Mouse (Mus musculus) adrenal gland, postnatal 10 days (tissue): Measurements from ENCODE around the gene Tmem60. TPM values are rescaled to one million over a fixed set of nuclear protein-coding genes. Genes with fewer than 3 reads are reported as not detected.

Experiments
- DNase-seq: peaks from one replicate; pipeline ENCODE4 v3.0.0; 2021; ENCODE audit warnings: mixed read lengths
- long read RNA-seq, 2 experiments: library from polyadenylated mRNA; stranded (forward); transcript quantifications; one replicate each; pipeline ENCODE4 v2.0.0; 2021
- total RNA-seq, 2 experiments: library from RNA; stranded (reverse); gene quantifications; 2 replicates each; pipeline ENCODE4 v1.2.3; 2021

Gene Tmem60
- 10 to 100 TPM; 22.5 to 28.2 TPM for total RNA-seq
- long read RNA-seq, experiment 1, transcript Tmem60-201 (2 exons, 1,147 nt) = major isoform, 20 of 22 reads
- long read RNA-seq, experiment 1, partial matches to known transcripts = 0 of 22 reads
- long read RNA-seq, experiment 1, other reads (novel, unspliced or antisense) = 2 of 22 reads
- long read RNA-seq, experiment 2, transcript Tmem60-201 (2 exons, 1,147 nt) = major isoform, 11 of 12 reads
- long read RNA-seq, experiment 2, partial matches to known transcripts = 0 of 12 reads
- long read RNA-seq, experiment 2, other reads (novel, unspliced or antisense) = 0 of 12 reads

DNA sequence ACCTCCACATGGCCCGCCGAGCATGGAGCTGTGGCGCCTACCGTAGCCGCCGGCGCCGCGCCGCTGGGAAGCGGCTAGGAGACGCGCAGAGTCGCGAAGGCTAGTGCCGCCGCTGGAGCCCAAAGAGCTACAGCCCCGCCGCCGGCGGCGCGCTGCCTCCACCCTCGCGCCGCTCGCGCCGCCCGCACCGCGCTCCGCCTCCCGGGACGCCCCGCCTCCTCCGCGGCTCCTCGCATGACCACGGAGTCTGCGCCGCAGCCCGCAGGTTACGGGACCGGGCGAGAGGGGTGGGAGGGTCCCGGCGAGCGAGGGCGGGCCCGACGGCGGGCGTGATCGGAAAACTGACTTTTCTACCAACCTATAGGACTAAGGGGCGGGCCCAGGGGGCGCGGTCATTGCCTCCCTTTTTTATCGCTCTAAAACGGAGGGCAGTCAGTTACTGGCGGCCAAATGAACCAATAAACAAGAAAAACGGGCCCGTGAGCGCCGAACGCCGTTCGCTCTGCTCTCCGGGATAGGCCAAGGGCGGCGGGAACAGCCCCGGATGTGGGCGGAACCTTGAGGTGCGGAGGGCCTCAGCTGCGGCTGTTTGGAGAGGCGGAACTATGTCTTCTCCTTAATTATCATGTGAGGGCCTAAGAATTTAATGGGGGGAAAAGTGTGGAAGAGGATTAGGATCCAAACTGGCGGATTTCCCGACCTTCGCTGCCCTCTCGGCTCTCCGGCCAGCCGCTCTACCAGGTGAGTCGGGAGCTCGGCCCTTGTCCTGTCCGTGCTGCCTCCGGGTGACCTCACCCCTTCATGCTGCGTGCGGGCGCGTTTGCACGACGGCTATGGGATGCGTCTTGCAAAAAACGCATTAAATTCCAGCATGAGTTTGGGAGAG, at the start of gene Tmem60, which contains the start of gene Phtf2:
Gene Tmem60 (plus strand): TSS at position 277 of the 886 bp plus-strand sequence.
Gene Phtf2 (minus strand): TSS at position 210 of the 886 bp plus-strand sequence.
- peak; percentile 99 for DNase-seq

DNA sequence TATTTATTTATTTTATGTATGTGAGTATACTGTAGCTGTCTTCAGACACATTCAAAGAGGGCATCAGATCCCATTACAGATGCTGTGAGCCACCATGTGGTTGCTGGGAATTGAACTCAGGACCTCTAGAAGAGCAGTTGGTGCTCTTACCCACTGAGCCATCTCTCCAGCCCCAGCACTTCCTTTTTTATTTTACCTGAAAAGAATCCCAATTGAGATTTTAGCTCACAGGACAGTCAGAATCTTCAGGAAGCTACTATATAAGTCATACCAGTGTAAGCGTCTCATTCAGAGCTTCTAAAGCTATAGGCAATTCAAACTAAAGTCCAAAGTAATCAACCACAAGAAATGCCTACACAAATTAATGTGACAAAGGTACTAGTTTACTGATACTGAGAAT, 47.6 kb upstream of the Tmem60 start:
- DNase-seq = no peak

DNA sequence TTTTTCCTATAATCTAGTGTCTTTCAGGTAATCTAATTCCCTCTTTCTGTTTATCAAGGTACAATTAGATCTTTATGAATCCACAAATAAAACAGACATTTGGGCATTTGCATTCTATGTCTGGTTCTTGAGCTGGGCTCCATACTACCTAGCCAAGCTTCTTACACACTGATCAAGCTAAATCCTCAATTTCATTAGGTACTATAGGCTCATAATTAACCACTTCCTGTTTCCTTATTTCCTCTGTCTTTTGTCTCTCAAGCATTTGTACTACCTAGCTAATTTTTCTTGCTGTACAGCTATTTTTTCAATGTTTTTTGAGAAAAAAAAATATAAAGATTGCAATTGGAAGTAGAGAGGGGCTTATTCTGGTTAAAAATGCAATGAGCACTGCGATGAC, 44.9 kb upstream of the Tmem60 start:
- no peak for DNase-seq

DNA sequence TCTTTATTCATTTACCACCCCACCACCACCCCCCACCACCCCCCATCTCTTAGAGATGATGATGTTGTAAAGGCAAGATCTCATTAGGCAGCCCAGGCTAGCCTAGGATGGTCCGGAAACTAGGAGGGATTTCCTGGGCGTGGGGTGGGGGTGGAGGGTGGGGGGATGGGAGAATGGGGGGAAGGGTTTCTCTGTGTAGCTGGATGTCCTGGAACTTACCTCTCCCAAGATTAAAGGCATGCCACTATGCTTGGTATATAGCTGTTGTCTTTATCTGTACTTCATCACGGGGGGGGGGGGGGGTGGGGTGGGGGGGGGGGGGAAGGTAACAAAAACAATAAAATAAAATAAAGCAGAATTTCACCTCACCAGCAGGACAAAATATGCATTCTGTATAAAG, 38.6 kb upstream of the Tmem60 start:
- no peak for DNase-seq

DNA sequence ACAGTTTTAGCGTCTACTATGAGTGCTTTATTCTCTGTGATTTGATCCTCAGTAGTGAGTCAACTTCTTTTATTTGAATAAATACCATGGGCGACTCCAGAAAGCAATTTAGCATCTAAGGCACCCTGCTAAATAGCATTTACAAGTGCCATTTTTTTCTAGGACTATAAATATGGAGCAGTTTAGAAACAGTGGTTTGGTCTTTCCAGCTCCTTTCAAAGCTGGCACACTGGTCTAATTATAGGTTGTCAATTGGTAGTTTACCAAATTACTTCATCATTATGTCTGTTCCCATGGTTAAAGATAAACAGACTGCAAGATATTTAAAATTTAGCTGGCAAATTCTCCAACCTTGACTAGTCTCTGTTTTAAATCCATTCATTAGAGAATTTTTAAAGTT, 38.2 kb upstream of the Tmem60 start:
- no peak for DNase-seq

DNA sequence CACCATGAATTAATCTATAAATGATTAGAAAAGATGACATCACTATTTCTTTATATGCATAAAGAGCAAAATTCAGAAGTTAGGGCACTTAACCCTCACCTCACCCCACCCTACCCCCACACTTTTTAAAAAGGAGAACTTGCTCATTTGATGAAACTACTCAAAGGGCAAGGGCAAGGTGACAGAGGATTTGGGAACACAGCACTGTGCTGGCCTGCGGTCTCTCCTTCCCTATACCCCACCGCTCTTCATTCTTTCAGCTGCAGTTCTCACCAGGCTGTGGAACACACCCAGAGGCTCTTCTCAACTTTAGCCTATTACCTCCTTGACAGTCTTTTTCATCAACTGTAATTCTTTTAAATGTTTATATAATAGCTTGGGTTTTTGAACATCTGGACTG, 35.0 kb upstream of the Tmem60 start:
- no peak for DNase-seq

DNA sequence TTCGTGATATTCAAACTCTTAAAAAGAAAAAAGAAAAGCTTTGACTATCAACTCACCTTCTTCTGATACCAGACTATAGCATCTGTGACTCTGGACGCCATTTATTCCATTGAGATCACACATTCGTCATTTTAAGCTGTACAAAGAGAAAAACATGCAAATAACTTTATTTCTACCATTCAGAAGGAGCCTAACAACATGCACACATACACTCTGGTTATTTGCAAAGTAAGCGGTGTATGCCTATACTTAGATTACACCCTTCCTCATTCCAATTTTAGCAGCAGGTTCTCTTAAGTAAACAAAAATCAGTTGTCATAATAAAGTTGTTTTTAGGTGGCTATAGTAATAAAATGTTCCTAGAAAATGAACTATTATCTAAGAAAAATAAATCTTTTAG, 26.9 kb upstream of the Tmem60 start:
- DNase-seq = no peak

DNA sequence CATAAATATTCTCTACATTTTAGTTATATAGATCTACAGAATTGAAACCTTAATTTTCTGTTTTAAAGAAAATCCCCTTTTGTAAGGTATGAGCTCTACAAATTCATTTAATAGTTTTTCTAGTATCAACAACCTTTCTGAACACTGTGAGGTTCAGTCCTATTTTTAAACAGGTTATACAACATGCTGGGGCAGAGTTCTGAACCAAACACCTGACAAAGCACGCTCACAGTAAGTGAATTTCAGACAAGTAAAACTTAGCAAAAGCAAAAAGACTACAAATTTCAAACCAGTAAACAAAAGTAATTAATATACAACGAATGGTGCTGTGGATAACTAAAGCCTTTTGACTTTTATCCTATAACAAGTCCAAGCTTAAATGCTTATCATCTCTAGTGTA, 23.6 kb upstream of the Tmem60 start:
- DNase-seq = no peak

DNA sequence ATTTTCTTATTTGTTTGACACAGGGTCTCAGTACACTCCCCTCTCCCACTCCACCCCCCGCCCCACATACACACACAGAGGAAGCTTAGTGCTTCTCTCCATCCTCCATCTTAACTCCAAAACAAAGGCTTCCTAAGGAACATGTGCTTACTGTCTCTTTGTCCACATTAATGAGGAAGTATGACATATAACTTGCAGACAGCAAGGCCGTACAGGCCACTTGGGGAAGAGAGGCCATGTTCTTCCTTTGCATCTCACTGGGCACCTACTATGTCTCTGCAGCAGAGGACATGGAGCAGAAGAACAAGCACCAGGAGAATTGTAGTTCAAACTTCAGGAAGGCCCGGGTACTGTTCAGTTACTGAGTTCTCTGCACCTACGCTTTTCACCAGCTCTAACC, 21.4 kb upstream of the Tmem60 start:
- no peak for DNase-seq

DNA sequence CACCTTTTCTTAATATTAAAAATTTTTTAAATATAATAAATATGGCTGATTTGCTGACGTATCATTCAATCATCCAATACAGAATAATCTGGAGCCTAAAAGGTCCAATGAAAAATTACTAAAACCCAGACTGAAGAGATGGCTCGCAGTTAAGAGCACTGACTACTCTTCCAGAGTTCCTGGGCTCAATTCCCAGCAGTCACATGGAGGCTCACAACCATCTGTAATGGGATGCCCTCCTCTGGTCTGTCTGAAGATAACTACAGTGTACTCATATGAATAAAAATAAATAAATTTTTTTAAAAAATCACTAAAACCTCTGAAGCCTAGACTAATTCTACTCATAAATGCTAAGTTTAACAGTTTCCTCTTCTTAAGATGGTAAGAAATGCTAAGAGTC, 20.1 kb upstream of the Tmem60 start:
- no peak for DNase-seq

DNA sequence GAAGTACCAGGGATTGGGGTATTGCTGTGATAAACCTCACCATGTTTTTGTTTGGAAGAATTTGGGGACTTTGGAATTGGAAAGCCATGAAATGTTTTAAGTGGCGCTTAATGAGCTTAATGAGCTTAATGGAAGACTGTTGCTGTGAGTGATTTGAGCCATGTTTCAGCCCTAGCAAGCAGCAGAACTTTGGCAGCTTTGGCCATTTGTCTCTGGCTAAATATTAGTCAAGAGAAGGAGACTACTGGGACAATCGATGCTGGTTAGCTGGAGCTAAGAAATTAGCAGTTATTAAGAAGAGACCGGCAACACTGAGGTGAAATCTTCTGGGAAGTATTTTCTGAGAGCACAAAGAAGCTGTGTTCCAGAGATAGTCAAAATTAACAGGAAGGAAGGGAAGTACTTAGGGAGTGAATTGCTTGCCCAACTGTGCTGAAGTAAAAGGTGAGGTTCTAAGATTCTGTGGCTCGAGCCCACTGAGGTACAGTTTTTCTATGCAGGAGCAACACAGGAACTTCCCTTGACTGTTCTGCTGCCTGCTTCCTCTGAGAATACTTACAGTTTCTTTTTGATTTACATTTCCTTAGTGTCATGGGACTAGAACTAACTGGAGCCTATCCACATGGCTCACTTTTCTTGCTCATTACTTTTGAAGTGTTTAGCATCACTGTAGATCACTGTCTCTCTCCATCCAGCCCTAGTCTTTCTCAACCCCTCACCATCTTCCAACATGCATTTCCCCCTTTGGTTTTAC, 17.6 kb upstream of the Tmem60 start:
- no peak for DNase-seq

DNA sequence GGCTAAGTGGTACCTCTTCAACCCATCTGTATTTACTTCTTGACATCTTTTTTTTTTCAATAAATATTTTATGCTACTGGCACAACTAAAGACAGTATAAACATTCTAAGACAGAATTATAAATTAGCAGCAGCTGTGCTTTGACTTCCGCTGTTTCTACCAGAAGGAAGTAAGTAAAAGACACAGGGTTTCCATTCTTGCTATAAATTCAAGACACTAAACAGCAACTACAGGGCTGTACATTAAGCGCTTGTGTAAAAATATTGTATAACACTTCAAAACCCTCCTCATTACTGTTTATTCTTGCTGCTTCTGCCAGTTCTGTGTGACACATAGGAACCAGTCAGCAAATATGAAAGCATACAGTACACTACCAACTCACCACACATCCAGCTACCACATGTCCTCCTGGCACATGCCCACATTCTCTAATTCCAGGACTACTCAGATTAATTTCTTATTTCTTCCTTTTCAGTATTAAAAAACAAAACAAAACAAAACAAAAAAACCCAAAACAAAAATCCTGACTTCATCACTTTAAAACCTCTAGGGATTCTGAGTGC, 16.7 kb upstream of the Tmem60 start:
- DNase-seq = no peak

DNA sequence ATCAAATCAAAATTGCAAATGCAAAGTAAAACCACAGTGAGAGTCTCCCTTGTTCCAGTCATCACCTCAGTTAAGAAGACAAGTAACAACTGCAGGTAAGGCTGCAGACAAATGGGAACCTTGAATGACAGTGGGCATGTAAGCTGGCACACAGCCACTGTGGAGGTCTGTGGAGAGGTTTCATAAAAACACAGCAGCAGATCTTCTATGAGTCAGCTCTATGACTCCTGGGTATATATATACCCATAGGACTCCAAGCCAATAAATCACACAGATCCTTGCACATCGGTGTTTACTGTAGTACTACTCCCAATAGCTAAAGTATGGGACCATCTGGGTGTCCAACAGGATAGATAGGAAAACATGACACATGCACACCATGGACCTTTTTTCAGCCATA, 8.8 kb upstream of the Tmem60 start:
- DNase-seq = no peak

DNA sequence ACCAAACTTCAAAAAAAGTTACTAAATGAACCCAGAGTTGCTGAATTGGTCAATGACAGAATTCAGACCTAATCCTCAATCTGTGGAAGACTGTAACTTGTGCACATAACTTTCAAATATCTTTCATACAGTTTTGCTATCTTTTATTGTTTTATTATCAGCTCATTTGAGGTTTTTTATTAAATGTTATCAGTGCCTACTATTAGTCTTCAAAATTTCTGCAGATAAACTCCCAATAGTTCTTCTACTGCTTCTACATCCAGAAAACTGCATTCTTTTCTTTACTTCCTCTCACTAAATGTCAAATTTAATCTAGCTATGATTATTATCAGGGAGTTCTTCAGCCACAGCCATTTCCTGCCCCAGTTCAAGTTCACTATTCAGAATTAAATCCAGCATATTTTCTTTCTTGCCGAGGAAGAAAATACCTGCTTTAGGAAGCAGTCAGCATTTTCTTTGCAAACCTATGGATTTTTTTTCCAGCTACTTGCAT, 5.0 kb upstream of the Tmem60 start:
- no peak for DNase-seq

DNA sequence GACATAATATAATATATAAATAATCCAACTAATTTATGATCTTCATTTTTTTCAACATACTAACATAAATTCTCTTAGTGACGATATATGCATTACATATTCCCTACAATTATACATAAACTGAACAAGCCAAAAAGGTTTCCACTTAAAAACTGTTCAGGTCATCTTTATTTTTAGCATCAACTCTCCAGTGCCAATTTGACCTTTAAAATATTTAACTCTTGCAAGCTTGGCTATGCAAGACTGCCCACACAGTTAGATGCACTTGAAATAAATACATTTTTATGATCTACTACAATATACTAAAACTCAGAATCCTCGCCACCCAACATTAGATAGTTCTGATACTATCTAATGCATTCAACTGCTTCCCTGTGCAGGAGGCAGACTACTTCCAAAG, 1.6 kb upstream of the Tmem60 start:
- no peak for DNase-seq

DNA sequence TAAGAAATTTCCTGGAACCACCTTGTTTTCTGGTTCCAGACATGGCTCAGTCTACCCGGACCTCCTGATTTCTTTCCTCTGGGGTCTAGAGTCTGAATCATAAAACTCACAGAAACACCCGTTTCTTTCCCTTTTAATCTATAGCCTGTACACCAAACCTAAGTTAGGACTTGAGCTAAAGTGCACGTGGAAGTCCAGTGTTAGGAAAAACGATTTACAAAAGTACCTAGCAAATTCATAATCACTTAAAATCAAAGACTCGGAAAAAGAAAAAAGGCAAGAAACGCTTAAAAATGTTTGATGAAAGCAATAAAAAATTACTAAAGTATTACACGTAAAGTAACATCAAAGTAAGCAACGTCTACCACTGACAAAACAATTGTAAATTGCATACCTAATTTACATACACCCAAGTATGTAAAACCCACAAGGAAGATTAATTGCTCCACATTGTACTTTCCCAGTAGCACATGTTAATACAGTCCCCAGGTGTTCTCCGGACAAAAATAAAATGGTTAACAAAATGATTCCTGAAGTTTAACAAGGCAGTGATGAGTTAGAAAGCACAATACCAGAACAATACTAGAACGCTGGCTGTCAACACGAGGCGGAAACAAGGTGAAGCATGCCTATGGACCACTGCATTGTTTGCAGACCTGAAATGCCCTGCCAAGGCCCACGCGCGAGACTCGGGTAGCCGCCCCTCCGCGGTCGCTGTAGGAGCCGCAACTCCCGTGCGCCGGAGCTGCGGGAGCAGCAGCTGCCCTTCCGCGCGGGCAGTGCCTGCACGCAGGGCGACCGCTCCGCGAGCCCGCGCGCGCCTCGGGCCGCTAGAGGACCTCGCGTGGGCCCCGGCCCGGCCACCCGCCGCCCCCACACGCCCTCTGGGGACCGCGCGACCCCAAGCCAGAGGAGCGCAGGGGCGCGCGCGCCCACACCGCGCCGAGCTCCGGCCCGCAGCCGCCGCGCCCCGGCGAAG, 905 bp upstream of the Tmem60 start:
- DNase-seq = peak; percentile 73

DNA sequence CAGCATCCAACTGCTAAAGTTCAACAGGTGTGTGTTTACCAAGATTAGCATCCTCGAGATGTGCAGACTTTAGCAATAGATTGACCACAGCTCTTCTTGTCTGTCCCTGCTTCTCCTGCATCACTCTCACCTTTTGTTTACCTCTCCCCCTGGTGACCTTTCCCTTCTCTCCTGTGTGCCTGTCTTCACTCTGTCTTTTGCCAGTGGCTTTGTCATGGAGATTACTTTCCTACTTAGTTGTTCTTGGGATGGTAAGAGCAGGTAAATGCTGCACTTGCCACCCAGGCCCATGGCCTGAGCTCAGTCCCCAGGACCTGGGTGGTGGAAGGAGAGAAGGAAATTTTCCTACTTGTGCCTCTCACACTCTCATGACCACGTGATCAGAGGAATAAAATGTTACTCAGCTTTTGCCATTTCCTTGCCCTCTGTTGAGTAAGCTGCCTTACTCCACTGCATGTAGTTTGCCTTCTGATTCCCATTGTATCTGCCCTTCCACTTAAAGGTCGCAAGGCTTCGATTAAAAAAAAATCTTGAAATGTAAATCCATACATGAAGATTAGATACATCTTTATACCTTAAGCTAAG, 2.1 kb downstream of the Tmem60 start:
- DNase-seq = no peak

DNA sequence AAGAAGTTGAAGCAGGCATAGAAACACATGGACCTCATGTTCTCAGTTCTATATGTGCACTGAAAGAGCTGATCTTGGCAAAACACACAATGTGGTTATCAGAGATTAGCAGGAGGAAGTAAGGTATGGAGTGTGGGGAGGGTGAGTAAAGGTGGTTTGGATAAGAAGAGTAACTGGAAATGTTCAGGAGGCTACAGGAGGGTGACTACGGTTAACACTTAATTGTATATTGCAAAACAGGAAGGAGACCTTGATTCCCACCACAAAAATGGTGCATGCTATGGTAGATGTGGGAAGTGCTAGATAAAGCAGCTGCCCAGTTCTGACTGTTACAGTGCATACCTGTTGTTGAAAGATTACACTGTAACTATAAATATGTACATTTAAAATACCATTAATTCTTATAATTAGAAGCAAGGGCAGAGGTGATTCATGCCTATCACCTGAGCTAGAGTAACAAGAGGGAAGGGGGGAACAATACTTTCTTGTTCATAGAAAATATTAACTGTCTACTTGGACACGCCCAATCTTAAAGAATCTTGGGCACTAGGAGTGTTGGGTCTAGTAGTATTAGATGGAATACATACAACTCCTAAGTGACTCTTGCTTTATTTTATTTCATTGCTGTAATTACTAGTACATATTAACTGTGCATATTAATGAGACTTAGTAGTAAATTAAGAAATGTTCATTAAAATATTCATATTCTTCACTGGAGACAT, 15.6 kb downstream of the Tmem60 start:
- no peak for DNase-seq

DNA sequence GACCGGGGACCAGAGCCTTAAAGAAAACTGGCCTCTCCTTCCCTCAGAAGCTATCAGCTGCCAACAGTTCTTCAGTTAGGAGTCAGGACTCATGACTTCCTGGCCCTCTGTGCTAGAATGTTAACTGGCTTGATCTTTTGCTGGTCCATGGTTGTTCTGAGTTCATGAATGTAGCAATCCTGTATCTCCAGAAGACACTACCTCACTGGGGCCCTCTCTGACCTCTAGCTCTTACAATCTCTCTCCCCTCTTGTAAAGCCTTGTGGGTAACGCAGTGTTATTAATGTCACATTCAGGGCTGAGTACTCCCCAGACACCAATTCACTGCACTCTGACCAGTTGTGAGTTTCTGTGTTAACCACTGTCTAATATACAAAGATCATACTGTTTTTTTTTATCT, 22.7 kb downstream of the Tmem60 start:
- DNase-seq = no peak

DNA sequence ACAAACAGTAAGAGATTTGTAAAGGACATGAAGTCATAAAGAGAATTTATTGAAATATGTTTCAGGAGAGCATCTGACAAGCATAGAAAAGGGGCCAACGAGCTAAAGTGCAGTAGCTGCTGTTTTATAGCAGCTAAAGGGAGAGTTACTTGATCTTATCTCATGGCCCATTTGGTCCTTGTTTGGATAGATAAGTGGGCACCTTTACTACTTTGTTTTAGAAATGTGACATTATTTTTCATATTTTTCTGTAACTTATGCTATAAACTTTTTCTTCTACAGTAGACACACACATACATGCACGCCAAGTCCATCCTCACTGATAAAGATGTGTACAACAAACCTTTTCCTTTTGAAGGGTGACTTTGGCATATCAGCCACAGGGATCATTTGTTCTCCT, 23.4 kb downstream of the Tmem60 start:
- DNase-seq = no peak
